Mouse (Mus musculus): ENCODE measurements at regions not wholly inside any gene's neighbourhood (a gene's known extent, or its start where the extent isn't known, plus 50 kb on each side); places are given as distances from the start of the nearest gene placed in this dataset.
"Not testable (repeated sequence)": the region's sequence is repeated elsewhere in the genome, so short reads cannot be mapped to it uniquely, and the experiment has no call there.

- Histone ChIP-seq H3K27ac (replicated peaks; ENCODE audit: low read depth, low read length) (no peak overlapping the region), H3K36me3 (ENCODE audit: control insufficient read depth, insufficient read depth, low read length) (no peaks in the 10 kb centered on the region), H3K9me3 (ENCODE audit: control insufficient read depth, low read length) (no peaks in the 10 kb centered on the region), H3K4me1 (ENCODE audit: control insufficient read depth, insufficient read depth, low read length) (no peaks in the 10 kb centered on the region), H3K9ac (ENCODE audit: low read depth, low read length) (no peak overlapping the region), H3K27me3 (replicated peaks; ENCODE audit: control insufficient read depth, insufficient read depth, low read length) (no peaks in the 10 kb centered on the region), H3K4me3 (ENCODE audit: low read depth, low read length) (no peak overlapping the region), H3K4me2 (ENCODE audit: low read depth, low read length) (no peak overlapping the region)
- DNase-seq (ENCODE audit: low spot score) (no peak), ATAC-seq (ENCODE audit: low read depth) (no peak)
- 82% methylated on average over 5 of the region's 5 CpGs for WGBS
Observed at GRCm38 (mm10) chr5:14309981-14310380, 204.7 kb upstream of the Pclo start.

GRCm38 (mm10) chr5:14311729-14312128 lies 203.0 kb upstream of the Pclo start:
- H3K4me1 ChIP-seq (ENCODE audit: control insufficient read depth, insufficient read depth, low read length), result no peaks in the 10 kb centered on the region
- no peak for ATAC-seq (ENCODE audit: low read depth)
- no peak overlapping the region for H3K4me2 ChIP-seq (ENCODE audit: low read depth, low read length)
- H3K36me3 ChIP-seq (ENCODE audit: control insufficient read depth, insufficient read depth, low read length), result no peaks in the 10 kb centered on the region
- WGBS, result 90% methylated on average over 3 of the region's 3 CpGs
- no peak overlapping the region for H3K4me3 ChIP-seq (ENCODE audit: low read depth, low read length)
- no peak overlapping the region for H3K27ac ChIP-seq (replicated peaks; ENCODE audit: low read depth, low read length)
- DNase-seq (ENCODE audit: low spot score), result no peak
- no peaks in the 10 kb centered on the region for H3K27me3 ChIP-seq (replicated peaks; ENCODE audit: control insufficient read depth, insufficient read depth, low read length)
- H3K9ac ChIP-seq (ENCODE audit: low read depth, low read length), result no peak overlapping the region
- no peaks in the 10 kb centered on the region for H3K9me3 ChIP-seq (ENCODE audit: control insufficient read depth, low read length)

GRCm38 (mm10) chr5:14320216-14320615 lies 194.5 kb upstream of the Pclo start:
- no peak for ATAC-seq (ENCODE audit: low read depth)
- no peaks in the 10 kb centered on the region for H3K4me1 ChIP-seq (ENCODE audit: control insufficient read depth, insufficient read depth, low read length)
- H3K9ac ChIP-seq (ENCODE audit: low read depth, low read length), result no peak overlapping the region

GRCm38 (mm10) chr5:14322000-14322399 lies 192.7 kb upstream of the Pclo start:
- no peaks in the 10 kb centered on the region for H3K9me3 ChIP-seq (ENCODE audit: control insufficient read depth, low read length)
- H3K4me3 ChIP-seq (ENCODE audit: low read depth, low read length), result no peak overlapping the region
- no peak overlapping the region for H3K9ac ChIP-seq (ENCODE audit: low read depth, low read length)
- no peak overlapping the region for H3K4me2 ChIP-seq (ENCODE audit: low read depth, low read length)
- no peaks in the 10 kb centered on the region for H3K27me3 ChIP-seq (replicated peaks; ENCODE audit: control insufficient read depth, insufficient read depth, low read length)
- no peaks in the 10 kb centered on the region for H3K4me1 ChIP-seq (ENCODE audit: control insufficient read depth, insufficient read depth, low read length)
- DNase-seq (ENCODE audit: low spot score), result no peak
- WGBS, result 67% methylated on average over 1 of the region's 1 CpGs
- no peaks in the 10 kb centered on the region for H3K36me3 ChIP-seq (ENCODE audit: control insufficient read depth, insufficient read depth, low read length)
- no peak for ATAC-seq (ENCODE audit: low read depth)
- no peak overlapping the region for H3K27ac ChIP-seq (replicated peaks; ENCODE audit: low read depth, low read length)

More at GRCm38 (mm10) chr5:14320216-14320615, 194.5 kb upstream of the Pclo start:
- no peak overlapping the region for H3K4me2 ChIP-seq (ENCODE audit: low read depth, low read length)
- H3K27ac ChIP-seq (replicated peaks; ENCODE audit: low read depth, low read length), result no peak overlapping the region
- no peak overlapping the region for H3K4me3 ChIP-seq (ENCODE audit: low read depth, low read length)
- H3K27me3 ChIP-seq (replicated peaks; ENCODE audit: control insufficient read depth, insufficient read depth, low read length), result no peaks in the 10 kb centered on the region
- no peaks in the 10 kb centered on the region for H3K9me3 ChIP-seq (ENCODE audit: control insufficient read depth, low read length)
- DNase-seq (ENCODE audit: low spot score), result no peak
- 88% methylated on average over 4 of the region's 4 CpGs for WGBS
- no peaks in the 10 kb centered on the region for H3K36me3 ChIP-seq (ENCODE audit: control insufficient read depth, insufficient read depth, low read length)

- Histone ChIP-seq H3K4me2 (ENCODE audit: low read depth, low read length) (no peak overlapping the region), H3K9me3 (ENCODE audit: control insufficient read depth, low read length) (no peaks in the 10 kb centered on the region), H3K27me3 (replicated peaks; ENCODE audit: control insufficient read depth, insufficient read depth, low read length) (no peaks in the 10 kb centered on the region), H3K36me3 (ENCODE audit: control insufficient read depth, insufficient read depth, low read length) (no peaks in the 10 kb centered on the region), H3K4me1 (ENCODE audit: control insufficient read depth, insufficient read depth, low read length) (no peaks in the 10 kb centered on the region), H3K9ac (ENCODE audit: low read depth, low read length) (no peak overlapping the region), H3K4me3 (ENCODE audit: low read depth, low read length) (no peak overlapping the region), H3K27ac (replicated peaks; ENCODE audit: low read depth, low read length) (no peak overlapping the region)
- ATAC-seq (ENCODE audit: low read depth) (no peak), DNase-seq (ENCODE audit: low spot score) (peak; percentile 16)
- WGBS, result 43% methylated on average over 1 of the region's 1 CpGs
Observed at GRCm38 (mm10) chr5:14360446-14360845, 154.3 kb upstream of the Pclo start.

GRCm38 (mm10) chr5:14389184-14389890 lies 125.4 kb upstream of the Pclo start:
- Histone ChIP-seq H3K36me3 (ENCODE audit: control insufficient read depth, insufficient read depth, low read length) (no peaks in the 10 kb centered on the region), H3K27me3 (replicated peaks; ENCODE audit: control insufficient read depth, insufficient read depth, low read length) (no peaks in the 10 kb centered on the region), H3K9me3 (ENCODE audit: control insufficient read depth, low read length) (no peaks in the 10 kb centered on the region), H3K4me2 (ENCODE audit: low read depth, low read length) (no peak overlapping the region), H3K27ac (replicated peaks; ENCODE audit: low read depth, low read length) (no peak overlapping the region), H3K4me1 (ENCODE audit: control insufficient read depth, insufficient read depth, low read length) (no peaks in the 10 kb centered on the region), H3K4me3 (ENCODE audit: low read depth, low read length) (no peak overlapping the region), H3K9ac (ENCODE audit: low read depth, low read length) (no peak overlapping the region)
- DNase-seq (ENCODE audit: low spot score), result peak; percentile 47
- ATAC-seq (ENCODE audit: low read depth), result peak; percentile 44; the same call in 1 of the 2 replicates
- WGBS, result 23% methylated on average over 6 of the region's 6 CpGs

- DNase-seq (ENCODE audit: low spot score) (no peak), ATAC-seq (ENCODE audit: low read depth) (no peak)
- no peaks in the 10 kb centered on the region for H3K9me3 ChIP-seq (ENCODE audit: control insufficient read depth, low read length)
- no peak overlapping the region for H3K4me3 ChIP-seq (ENCODE audit: low read depth, low read length)
- H3K4me1 ChIP-seq (ENCODE audit: control insufficient read depth, insufficient read depth, low read length), result no peaks in the 10 kb centered on the region
- H3K4me2 ChIP-seq (ENCODE audit: low read depth, low read length), result no peak overlapping the region
- H3K36me3 ChIP-seq (ENCODE audit: control insufficient read depth, insufficient read depth, low read length), result no peaks in the 10 kb centered on the region
- no peak overlapping the region for H3K9ac ChIP-seq (ENCODE audit: low read depth, low read length)
- 75% methylated on average over 3 of the region's 3 CpGs for WGBS
- H3K27ac ChIP-seq (replicated peaks; ENCODE audit: low read depth, low read length), result no peak overlapping the region
- no peaks in the 10 kb centered on the region for H3K27me3 ChIP-seq (replicated peaks; ENCODE audit: control insufficient read depth, insufficient read depth, low read length)
Observed at GRCm38 (mm10) chr5:14391793-14392192, 122.9 kb upstream of the Pclo start.

GRCm38 (mm10) chr5:14403381-14403780 lies 111.3 kb upstream of the Pclo start:
- ATAC-seq (ENCODE audit: low read depth), result not testable (repeated sequence)
- WGBS, result 89% methylated on average over 5 of the region's 12 CpGs

GRCm38 (mm10) chr5:14404344-14404743 lies 110.4 kb upstream of the Pclo start:
- no peaks in the 10 kb centered on the region for H3K4me1 ChIP-seq (ENCODE audit: control insufficient read depth, insufficient read depth, low read length)
- no peak overlapping the region for H3K9ac ChIP-seq (ENCODE audit: low read depth, low read length)
- WGBS, result 78% methylated on average over 2 of the region's 2 CpGs
- H3K27me3 ChIP-seq (replicated peaks; ENCODE audit: control insufficient read depth, insufficient read depth, low read length), result no peaks in the 10 kb centered on the region
- H3K36me3 ChIP-seq (ENCODE audit: control insufficient read depth, insufficient read depth, low read length), result no peaks in the 10 kb centered on the region
- DNase-seq (ENCODE audit: low spot score), result no peak
- no peak overlapping the region for H3K4me3 ChIP-seq (ENCODE audit: low read depth, low read length)
- no peak for ATAC-seq (ENCODE audit: low read depth)
- H3K9me3 ChIP-seq (ENCODE audit: control insufficient read depth, low read length), result no peaks in the 10 kb centered on the region
- no peak overlapping the region for H3K27ac ChIP-seq (replicated peaks; ENCODE audit: low read depth, low read length)
- H3K4me2 ChIP-seq (ENCODE audit: low read depth, low read length), result no peak overlapping the region

More at GRCm38 (mm10) chr5:14403381-14403780, 111.3 kb upstream of the Pclo start:
- not testable (repeated sequence) for H3K9ac ChIP-seq (ENCODE audit: low read depth, low read length); H3K4me3 ChIP-seq (ENCODE audit: low read depth, low read length); DNase-seq (ENCODE audit: low spot score); H3K27me3 ChIP-seq (replicated peaks; ENCODE audit: control insufficient read depth, insufficient read depth, low read length); H3K4me2 ChIP-seq (ENCODE audit: low read depth, low read length); H3K9me3 ChIP-seq (ENCODE audit: control insufficient read depth, low read length); H3K27ac ChIP-seq (replicated peaks; ENCODE audit: low read depth, low read length); H3K4me1 ChIP-seq (ENCODE audit: control insufficient read depth, insufficient read depth, low read length); H3K36me3 ChIP-seq (ENCODE audit: control insufficient read depth, insufficient read depth, low read length)

Measured in embryonic facial prominence, embryonic 14.5 days (tissue).